Mouse (Mus musculus): ENCODE measurements around the gene Ier5.

Gene Ier5

GRCm38 (mm10) chr1:155109387-155110350 lies 10.2 kb upstream of the Ier5 start:
- TF ChIP-seq GATA4 (IDR thresholded peaks at IDR 0.05; ENCODE audit: insufficient replicate concordance, low read length), result no peak

- TF ChIP-seq GATA4 (IDR thresholded peaks at IDR 0.05; ENCODE audit: insufficient replicate concordance, low read length), result no peak
Measured at GRCm38 (mm10) chr1:155108412-155108811, 9.0 kb upstream of the Ier5 start.

- TF ChIP-seq GATA4 (IDR thresholded peaks at IDR 0.05; ENCODE audit: insufficient replicate concordance, low read length), result no peak
Measured at GRCm38 (mm10) chr1:155107843-155108242, 8.4 kb upstream of the Ier5 start.

GRCm38 (mm10) chr1:155106310-155106709 lies 6.9 kb upstream of the Ier5 start:
- no peak for TF ChIP-seq GATA4 (IDR thresholded peaks at IDR 0.05; ENCODE audit: insufficient replicate concordance, low read length)

GRCm38 (mm10) chr1:155103991-155104390 lies 4.6 kb upstream of the Ier5 start:
- TF ChIP-seq GATA4 (IDR thresholded peaks at IDR 0.05; ENCODE audit: insufficient replicate concordance, low read length), result no peak

GRCm38 (mm10) chr1:155102631-155103030 lies 3.2 kb upstream of the Ier5 start:
- TF ChIP-seq GATA4 (IDR thresholded peaks at IDR 0.05; ENCODE audit: insufficient replicate concordance, low read length), result no peak

- no peak; the same call in 1 of the 2 replicates for TF ChIP-seq GATA4 (IDR thresholded peaks at IDR 0.05; ENCODE audit: insufficient replicate concordance, low read length)
Measured at GRCm38 (mm10) chr1:155098486-155099279, 753 bp downstream of the Ier5 start.

- no peak for TF ChIP-seq GATA4 (IDR thresholded peaks at IDR 0.05; ENCODE audit: insufficient replicate concordance, low read length)
Measured at GRCm38 (mm10) chr1:155097931-155098485, 1.4 kb downstream of the Ier5 start.

- no peak for TF ChIP-seq GATA4 (IDR thresholded peaks at IDR 0.05; ENCODE audit: insufficient replicate concordance, low read length)
Measured at GRCm38 (mm10) chr1:155097354-155097753, 2.1 kb downstream of the Ier5 start.

GRCm38 (mm10) chr1:155096620-155097261 lies 2.7 kb downstream of the Ier5 start:
- TF ChIP-seq GATA4 (IDR thresholded peaks at IDR 0.05; ENCODE audit: insufficient replicate concordance, low read length), result no peak

- TF ChIP-seq GATA4 (IDR thresholded peaks at IDR 0.05; ENCODE audit: insufficient replicate concordance, low read length), result no peak
Measured at GRCm38 (mm10) chr1:155093971-155094707, 5.3 kb downstream of the Ier5 start.

GRCm38 (mm10) chr1:155093145-155093791 lies 6.2 kb downstream of the Ier5 start:
- TF ChIP-seq GATA4 (IDR thresholded peaks at IDR 0.05; ENCODE audit: insufficient replicate concordance, low read length), result no peak

- no peak for TF ChIP-seq GATA4 (IDR thresholded peaks at IDR 0.05; ENCODE audit: insufficient replicate concordance, low read length)
Measured at GRCm38 (mm10) chr1:155091842-155092800, 7.3 kb downstream of the Ier5 start.

All from liver, adult (tissue).